Mouse (Mus musculus) WW6 (cell line): ENCODE measurements around the gene Psme4.
"Not testable (repeated sequence)": the region's sequence is repeated elsewhere in the genome, so short reads cannot be mapped to it uniquely, and the experiment has no call there.

Experiments
- DNase-seq: peaks from one replicate; pipeline ENCODE4 v3.0.0-alpha.2; 2013; ENCODE audit warnings: low read depth, low spot score

Gene Psme4

DNA sequence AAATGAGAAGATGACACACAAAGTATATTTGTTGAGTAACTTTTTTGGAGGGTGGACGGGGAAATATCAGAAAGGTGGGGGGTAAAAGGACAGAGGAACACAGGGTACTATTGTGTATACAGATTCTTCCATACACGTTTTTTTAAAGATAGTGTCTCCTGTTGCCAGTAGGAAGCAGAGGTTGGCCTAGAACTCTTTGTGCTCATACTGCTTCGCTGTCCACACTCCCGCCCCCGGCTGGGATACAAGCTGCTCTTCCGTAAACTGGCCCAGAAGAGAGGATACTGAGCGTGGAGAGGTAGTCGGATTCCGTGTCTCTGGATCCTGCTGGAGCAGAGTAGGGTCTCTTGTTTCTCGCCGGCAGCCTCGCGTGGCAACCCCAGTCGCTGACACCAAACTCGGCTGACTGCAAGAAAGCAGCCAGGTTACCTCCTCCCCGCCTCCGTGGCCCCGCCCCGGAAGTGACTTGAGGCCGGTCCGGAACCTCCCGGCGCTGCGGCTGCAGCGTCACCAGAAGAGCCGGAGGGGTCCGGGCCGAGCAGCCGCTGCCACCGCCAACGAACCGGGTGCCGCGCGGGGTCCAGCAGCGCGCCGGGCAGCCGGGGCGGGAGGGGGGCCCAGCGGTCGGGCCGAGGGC, at the start of gene Psme4:
Gene Psme4, plus strand, starts transcription at position 460 of the 637 bp plus-strand sequence.
- DNase-seq: peak; percentile 92

DNA sequence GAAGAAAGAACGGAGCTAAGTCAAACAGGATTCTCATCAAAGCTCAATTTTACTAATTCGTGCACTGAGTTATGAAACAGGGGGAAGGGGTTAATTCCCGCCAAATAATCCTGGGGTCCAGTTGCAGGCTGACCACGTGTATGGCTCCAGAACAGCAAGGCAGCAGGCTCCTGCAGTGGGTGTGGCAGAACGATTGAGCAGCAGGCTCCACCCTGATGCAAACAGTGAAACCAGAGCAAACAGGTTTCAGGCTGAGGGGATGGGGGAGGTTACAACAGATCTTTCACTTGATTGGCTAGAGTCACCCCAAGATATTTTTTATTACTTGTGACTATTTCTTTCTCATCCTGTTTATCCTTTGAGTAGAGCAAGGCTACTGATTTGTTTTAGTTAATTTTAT, 48.1 kb upstream of the Psme4 start:
- no peak for DNase-seq

DNA sequence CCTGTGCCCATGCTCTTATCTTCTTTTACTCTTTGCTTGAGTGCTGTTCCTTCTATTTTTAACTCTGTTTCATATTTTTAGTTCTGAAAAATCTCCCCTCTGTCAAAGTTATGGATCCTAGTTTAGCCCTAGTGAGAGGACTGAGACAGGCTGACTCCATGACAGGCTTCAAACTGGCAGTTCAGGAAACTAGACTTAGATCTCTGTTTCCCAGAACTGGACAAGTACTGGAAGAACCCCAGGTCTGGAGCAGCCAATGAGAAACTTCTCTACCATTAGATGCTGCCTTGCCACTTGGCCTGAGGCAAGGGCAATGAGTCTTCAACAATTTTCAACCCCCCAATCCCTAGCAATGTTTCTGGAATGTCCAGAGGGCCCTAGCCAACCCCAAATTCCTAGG, 40.8 kb upstream of the Psme4 start:
- DNase-seq: no peak

DNA sequence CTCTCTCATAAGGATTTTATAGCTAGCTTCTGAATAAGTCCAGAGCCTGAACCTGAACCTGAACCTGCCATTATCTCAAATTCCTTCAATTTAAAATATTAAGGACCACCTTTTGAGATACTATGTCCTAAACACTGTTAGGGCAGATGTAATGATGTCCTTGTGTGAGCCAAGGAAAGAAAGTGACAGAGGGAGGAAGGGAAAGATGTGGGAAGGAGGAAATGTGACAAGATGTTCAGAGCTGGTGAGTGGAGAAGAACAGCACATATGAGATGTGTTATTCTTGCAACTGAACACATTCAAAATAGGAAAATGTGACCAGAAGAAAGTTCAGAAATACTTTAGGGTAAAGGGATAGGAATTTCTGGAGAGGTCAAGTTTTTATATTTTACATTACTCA, 38.1 kb upstream of the Psme4 start:
- no peak for DNase-seq

DNA sequence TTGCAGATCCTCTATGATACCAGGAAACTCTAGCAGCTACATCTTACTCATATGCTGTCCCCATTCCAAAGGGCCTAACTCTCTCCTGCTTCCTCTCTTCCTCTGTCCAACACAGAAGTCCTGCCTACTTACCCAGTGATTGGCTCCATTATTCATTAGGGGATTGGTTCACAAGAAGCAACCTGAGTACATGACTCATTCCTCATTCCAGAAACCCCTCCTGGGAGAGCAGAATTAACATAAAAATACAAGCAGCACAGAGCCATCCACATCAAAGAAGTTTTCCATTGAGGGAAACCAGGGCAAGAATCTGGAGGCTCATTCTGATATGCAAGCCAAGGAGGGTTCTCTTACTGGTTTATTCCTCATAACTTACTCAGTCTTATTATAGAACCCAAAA, 27.5 kb upstream of the Psme4 start:
- DNase-seq: no peak

DNA sequence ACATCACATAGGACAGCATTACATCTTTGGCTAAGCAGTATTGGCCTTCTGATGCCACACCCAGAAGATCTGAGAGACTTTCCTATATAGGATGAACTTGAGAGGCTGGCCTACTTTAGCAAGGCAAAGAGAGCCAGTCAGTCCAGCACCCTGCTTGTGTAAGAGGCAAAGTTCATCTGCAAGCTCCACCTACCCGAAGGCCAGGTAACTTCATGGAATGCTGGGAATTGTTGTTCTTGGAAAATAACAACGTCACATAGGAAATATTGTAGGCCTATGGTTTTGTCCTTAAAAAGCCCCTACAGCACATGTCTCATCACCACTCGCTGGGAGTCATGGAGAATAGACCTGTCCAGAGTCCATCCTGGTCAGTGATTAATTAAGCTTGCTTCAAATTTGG, 22.6 kb upstream of the Psme4 start:
- DNase-seq: no peak

DNA sequence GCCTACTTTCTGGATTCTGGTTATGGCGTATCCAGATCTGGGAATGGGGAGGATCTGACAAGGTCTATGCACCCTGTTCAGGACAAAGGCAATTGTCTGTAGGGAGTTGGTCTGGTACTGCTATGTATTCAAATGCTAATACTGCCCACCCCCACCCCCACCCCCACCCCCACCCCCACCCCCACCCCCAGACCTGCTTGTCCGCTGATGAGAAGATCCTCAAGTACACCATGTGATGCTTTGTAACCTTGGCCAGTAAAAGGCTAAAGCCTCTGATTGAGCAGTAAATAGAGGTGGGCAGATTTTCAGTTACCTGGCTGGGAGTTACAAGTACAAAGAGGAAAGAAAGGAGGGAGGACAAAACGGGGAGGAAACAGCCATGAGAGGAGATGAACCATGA, 21.9 kb upstream of the Psme4 start:
- peak; percentile 56 for DNase-seq

DNA sequence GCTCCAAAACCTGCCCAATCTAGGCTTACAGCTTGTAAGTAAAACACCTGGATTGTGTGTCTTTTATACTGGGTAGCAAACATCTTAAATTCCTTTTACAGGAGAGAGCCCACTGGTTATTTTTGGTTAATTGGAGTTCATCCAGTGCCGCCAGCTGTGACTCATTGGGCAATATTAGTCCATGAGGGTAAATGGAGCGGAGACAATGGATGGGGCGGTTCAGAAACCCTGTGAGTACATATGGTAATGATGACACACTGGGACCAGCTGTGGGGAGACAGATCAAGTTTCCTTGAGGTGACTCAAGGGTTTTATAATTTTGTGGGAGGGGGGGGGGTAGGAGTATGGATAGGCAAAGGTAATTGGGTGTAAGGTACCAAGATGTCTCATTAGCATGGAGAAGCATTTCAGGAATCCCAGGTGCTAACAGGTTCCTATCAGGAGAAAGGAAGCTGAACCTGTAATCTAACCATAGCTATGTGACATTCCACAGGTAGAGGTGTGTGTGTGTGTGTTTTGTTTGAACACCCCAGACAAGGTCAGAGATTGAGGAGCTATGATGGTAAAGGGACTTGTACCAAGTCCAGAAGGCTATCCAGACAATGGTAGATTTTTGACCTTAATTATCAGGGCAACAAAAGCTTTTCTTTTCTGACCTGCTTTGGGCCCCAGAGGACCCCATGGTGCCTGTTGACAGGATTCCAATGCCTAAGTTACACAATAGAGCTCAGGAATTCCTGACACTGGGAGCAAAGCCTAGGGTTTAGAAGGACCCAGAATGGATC, 21.3 kb upstream of the Psme4 start:
- DNase-seq: peak; percentile 70

DNA sequence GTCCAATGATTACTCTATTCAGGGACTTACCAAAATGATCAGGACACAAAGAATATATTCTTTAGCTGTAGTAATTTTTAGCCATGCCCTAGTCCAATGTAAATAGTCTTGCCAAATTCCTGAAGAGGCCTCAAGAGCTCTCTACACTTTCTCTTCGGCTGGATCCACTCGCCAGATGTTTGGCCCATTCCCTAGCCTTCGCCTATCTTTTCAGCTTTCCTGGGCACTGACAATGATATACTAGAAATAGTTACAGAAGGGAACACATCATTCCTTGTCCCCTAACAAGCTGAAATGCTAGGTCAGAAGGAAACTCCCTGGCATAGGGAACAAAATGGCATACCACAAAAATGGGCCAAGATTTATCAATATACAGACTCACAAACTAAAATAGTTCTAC, 18.6 kb upstream of the Psme4 start:
- DNase-seq: no peak

DNA sequence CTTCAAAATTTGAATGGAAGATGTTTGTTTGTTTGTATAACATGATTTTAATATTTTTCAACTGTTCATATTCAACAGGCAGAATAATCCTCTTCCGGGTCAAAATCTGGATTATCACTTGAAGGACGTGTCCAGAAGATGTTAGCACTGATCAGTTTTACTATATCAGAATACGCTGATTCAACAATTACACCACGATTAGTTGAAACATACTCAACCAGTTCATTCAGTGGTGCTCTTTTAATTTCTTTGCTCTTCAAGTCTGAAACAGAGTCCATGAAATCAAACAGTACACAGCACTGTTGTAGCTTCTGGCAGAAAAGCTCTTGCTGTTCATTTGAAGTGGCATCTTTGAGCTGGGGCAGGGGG, 17.1 kb upstream of the Psme4 start:
- DNase-seq: not testable (repeated sequence)

DNA sequence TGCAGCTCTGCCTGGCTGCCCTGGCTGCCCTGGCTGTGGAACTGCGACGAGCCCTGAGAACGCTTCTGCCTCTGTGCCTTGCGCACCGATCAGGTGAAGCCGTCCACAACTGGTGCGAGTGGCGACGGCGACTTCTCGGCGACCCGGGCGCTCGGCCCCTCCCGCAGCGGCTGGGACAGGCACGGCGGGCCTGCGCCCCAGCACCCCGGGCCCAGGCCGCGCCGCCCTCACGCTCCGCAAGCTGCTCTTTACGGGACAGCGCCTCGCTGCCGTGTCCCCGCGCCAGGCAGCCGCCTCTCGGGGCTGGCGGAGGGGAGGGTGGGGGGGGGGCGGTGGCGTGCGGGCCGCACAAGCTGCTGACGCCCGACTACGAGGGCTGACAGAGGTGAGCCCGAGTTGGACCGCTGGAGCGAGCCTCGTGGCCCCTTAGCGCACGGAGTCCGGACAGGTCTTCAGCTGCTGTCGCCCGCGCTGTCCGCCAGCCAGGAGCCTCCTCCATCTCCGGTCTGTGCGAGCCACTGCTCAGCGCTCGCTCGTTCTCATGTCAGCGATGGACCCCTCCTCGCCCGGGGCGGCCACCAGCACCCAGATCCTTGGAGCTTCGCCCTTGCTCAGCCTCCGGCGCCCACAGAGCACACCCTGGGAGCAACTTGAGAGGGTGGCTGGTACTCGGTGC, 16.5 kb upstream of the Psme4 start:
- no peak for DNase-seq

DNA sequence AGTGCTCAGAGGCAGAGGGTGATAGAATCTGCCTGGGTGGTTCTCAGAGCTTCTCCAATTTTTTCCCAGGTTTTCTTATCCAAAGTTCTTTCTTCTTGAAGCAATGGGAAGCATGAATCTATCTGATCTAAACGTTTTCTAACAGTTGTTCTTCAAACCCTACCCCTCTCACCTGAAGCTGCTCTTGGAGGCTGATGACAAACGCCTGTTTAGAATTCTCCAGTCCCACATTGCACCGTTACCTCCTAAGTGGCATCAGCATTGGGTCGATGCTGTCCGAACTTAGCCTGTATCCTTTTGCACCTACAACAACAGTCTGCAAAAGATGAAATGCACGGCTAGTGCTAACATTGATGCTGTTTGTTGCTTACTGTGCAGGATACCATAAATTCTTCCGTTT, 10.1 kb upstream of the Psme4 start:
- no peak for DNase-seq

DNA sequence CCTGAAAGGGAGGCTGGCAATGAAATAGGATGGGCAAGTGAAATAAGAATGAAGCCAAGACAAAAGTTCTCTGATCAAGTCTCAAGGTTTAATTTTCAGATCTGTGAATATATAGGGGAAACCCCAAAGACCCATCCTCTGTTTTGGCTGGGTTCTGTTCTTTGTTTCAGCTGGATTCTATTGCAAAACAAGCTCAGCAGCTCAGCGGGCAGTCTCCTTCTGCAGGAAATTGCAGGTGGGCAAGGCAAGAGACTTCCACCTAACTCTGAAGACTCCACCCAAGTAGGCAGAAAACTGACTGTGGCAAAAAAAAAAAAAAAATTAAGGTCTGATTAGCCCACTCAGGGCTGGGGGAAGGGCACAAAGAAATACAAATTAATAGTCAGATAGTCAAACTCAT, 9.6 kb upstream of the Psme4 start:
- no peak for DNase-seq

DNA sequence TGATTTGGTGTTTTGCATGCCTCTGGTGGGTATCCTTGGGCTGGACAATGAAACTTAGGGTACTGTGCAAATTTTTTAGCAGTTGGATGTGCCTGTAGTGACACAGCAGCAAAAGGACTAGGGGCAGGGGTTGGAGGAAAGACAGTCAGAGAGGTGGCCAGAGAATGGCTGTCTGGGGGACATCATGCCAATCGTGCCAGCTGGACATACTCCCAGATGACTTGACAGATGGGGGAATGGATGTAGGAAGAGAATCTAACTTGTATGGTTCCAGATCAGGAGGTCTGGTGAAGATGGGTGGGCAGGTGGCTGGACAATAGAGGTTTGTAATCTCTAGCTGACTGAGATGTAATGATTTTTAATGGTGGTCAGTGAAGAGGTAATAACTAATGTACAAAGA, 6.5 kb upstream of the Psme4 start:
- no peak for DNase-seq

DNA sequence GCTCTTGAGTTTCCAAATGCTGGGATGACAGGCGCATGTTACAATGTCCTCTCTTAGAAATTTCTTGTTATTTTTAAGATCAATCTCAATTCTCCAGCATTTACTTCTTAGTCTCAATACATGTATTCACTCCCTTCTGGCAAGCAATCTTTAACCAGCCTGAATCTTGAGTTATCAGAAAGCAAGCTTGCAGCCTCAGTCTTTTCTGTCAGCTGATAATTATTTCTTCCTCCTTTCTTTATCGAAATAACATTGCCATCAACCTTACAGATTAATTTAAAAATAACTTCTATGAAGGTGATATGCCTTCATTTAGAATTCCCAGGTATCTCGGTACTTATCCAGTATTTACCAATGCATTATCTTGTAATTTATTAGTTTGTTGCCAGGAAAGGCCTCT, 709 bp upstream of the Psme4 start:
- DNase-seq: no peak

DNA sequence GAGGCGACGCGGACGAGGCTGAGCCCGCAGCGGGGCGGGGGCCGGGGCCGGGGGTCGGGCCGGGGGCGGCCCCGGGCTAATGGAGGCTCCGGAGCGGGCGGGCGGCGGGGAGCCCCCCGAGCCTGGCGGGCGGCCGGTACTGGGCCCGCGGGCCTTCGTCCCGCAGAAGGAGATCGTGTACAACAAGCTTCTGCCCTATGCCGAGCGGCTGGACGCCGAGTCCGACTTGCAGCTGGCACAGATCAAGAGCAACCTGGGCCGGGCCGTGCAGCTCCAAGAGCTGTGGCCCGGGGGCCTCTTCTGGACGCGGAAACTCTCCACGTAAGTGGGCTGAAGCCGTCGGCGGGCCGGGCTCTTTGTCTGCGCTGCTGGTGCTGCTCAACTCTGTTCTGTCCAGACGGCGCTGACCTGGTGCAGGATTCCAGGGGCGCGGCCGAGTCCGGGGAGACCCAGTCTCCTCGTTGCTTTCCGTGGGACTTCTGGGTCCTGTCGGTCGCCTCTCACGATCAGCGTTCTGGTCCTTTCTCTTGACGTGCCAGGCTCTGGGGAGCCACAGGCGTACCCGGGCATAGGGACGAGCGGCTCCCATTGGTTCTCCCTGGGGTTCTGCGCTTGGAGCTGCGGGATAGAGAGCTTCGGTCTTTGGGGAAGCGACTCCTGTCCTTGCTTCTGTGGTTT, 517 bp downstream of the Psme4 start:
- DNase-seq: peak; percentile 50

DNA sequence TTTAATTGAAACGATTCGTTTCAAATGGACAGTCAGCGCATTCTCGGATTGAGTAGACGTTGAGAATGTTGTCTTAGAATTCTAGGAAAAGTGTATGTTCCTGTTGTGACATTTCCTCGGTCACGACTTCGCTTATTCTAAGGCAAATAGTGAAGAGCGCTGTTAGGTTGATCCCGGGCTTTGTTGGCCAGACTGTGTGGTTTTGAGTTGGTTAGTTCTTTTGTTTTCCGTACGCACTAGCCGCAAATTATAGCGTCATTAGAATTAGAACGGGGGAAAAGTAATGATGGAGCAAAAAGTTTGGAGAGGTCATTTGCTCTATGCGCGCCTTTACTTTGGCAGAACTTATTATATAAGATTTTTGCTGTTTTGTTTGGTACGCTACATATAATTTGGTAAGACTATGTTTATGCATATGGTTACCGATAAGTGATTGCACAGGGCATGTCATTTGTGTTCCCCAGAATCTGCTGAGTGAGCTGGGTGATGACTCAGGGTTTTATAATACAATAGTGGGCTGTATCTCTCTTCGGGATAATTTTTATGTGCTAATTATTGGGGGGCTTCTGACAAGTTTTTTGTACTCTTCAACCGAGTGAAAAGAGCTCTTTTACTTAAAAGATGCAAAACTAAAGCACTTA, 1.4 kb downstream of the Psme4 start:
- DNase-seq: no peak

DNA sequence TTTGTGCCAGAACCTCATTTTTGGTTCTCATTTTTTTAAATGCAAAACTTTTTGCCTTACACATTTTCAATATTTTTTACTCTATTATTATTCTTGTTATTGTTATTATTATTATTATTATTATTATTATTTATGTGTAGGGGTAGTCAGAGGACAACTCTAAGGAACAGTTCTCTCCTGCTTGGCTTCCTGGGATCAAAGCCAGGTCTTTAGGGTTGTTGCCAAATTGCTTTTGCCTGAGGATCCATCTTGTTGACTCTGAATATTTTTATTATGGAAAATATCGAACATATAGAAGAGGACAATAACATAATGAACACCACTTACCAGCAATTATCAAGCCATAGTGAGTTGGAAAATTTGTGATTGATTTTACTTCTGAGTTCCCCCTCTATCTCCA, 3.1 kb downstream of the Psme4 start:
- no peak for DNase-seq

DNA sequence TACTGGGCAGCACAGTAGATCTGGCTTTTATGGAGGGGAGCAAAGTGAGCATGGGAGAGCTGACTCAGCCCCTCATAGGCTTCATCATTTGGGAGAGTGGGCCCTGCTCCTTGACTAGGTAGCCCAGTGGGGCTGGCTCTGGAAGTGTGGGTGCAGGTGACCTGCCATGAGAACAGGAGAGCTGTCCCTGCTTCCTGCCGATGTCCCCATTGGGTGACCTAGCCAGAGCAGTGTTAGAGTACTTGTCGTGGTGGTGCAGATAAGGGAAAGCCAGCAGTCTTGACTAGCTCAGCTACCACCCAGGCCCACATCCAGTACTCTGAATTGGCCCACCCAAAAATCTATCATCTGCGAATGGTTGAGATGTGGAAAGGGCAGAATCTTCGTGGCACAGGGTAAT, 6.0 kb downstream of the Psme4 start:
- DNase-seq: no peak

DNA sequence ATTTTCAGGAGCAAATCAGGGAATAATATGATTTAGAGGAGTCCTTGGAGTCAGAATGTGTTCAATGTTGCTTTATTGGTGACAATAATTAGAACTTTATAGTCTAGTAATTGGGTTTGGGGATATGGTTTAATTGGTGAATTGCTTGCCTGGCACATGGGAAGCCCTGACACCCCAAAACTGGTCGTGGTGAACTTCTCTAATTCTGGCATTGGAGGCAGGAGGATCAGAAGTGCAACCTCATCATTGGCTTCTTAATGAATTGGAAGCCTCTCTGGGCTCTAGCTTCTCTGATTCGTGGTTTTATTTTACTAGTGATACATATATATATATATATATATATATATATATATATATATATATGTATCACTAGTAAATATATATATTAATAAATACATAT, 9.4 kb downstream of the Psme4 start:
- no peak for DNase-seq

DNA sequence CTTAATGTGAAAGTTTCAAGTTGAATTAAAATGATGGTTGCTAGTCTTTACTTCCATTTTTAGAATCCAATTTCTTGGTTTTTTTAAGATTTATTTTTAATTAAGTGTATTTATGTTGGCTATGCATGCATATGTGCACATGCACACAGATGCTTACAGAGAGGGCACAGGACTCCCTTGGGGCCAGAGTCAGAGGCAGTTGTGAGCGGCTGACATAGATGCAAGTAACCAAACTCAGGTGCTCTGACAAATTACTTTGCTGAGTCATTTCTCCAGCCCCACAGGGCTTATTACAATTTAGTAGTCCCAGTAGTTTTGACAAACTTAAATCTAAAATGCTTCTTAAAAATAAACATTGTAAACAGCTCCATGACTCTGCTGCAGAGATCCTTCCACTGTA, 10.1 kb downstream of the Psme4 start:
- no peak for DNase-seq

DNA sequence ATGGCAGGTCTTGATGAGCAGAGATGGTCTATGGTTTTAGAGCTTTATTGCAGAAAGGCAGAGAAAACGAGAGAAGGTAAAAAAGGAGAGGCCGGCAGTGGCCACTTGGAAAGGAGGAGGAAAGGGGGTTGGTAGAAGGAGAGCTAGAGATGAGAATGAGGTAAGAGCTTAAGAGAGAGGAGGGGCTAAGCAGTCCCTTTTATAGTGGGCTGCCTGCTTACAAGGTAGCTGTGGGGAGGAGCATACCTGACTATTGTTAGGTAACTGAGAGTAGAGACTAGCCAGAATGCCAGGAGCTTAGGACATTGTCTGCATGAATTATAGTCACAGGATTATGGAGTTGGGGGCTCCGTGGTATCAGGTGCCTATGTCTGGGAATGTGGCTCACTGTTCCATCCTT, 14.0 kb downstream of the Psme4 start:
- no peak for DNase-seq
